Mouse (Mus musculus): Measurements from ENCODE around the gene Cct7.
A peak's percentile ranks its signal among the peaks of the same experiment; 100 is the strongest.

Cct7 gene

DNA sequence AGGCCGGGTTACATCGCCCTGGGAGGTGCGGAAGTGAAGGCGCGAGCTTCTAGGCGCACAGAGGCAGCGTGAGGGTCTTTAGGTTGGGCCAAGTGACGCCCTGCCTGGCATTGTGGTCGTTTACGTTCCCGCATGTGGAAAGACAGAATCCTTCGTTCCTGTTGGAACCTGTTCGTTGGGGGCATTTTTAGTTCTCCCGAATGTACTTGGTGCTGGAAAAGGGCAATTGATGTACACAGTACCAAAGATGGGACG lies 1.0 kb downstream of the Cct7 start:
- no peak for DNase-seq (ENCODE audit: extremely low read depth, low read depth)

DNA sequence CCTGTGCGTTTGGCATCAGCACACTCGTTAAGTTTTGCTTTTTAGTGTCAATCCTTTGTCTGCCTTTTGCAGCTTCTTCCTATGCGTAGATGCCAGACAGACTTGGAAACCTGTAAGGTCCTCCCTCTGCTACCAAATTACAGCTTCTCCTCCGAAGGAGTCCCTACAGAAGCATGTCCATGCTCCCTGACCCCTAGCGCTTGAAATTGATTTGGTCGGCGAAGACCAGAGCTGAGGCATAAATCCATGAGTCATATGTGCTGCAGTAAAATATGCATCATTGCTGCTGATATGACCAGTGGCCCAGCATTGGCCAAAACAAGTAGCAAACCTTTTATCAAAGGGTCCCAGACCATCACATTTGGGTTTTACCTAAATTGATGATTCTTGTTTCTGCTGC lies 1.5 kb downstream of the Cct7 start:
- DNase-seq (ENCODE audit: extremely low read depth, low read depth): no peak

DNA sequence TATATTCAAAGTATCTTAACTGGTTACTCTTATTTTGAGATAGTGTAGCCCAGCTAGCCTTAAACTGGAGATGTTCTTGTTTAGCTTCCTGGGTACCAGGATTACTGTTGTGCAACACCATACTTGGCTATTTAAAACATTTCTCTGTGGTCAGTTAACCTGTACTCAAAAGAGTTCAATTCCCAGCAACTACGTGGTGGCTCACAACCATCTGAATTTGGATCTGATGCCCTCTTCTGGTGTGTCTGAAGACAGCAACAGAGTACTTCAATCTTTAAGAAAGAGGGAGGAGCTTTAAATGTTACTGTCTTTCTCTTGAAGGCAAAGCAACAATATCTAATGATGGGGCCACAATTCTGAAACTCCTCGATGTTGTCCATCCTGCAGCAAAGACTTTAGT lies 8.3 kb downstream of the Cct7 start:
- no peak for DNase-seq (ENCODE audit: extremely low read depth, low read depth)

DNA sequence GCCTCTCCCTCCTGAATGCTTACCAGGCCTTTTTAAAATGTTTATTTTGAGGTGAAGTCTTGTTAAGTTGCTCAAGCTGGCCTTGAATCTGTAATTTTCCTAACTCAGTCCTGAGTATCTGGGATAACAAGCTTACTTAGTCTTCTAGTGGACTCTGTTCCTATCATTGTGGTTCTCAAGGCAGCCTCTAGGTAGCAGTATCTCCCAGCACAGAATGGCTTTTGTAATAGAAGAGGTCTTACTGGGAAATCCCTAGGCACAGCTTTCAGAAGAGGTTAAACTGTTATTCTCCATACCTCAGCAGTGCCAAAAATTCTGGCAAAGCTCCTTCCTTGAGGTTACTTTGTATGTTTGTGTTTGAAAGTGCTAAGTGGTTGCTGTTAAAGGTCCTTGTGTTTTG lies 14.1 kb downstream of the Cct7 start:
- no peak for DNase-seq (ENCODE audit: extremely low read depth, low read depth)

DNA sequence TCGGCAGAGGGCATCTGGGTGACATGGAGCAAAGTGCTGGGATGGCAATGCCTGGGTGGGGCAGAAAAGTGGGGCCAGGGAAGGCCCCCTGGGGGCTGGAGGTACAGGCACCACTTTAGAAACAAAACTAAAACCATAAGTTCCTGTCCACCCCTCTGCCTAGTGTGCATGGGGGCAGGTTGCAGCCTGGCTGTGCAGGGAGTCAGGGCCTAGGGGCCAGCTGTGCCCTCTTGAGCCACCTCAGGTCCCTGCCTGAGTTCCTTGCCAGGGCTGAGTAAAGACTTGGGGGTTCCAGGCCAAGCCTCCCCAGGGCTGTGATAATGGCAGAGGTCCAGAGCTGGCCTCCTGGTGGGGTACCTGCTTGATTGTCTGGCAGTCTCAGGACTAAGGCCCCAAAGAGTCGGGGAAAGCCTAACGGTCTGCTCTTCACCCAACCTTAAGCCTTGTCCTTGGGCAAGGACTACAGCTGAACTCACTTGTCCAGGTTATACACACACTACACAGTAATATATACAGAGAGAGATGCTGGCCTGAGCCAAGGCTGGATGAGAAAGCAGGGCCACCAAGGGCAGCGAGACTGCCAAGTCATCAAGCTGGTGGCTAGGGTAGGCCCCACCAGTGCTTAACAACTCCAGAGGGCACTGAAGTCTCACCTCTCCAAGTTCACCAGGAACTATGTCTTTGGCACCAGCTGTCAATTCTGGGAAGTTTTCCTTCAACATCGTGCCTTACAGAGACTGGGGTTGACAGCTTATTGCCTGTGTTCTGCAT lies 18.5 kb downstream of the Cct7 start:
- DNase-seq (ENCODE audit: extremely low read depth, low read depth): no peak

DNA sequence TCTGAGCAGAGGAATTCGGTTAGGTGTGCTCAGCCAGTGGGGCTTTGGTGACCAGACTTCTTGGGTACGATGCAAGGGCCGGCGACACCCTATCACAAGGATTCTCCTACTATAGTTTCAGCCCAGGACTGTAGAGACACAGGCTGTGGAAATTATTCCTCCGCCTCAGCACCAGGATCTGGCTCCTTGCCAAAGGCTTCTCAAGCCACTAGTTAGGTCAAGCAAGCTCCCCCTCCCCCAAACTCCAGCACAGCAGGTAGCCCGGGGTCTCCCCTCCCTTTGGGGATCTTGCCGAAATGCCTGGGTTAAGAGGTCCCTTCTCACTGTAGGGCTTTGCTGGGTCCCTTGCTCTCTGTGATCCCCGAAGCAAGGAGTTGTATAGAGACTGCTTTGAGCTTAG lies 20.6 kb downstream of the Cct7 start:
- DNase-seq (ENCODE audit: extremely low read depth, low read depth): no peak

DNA sequence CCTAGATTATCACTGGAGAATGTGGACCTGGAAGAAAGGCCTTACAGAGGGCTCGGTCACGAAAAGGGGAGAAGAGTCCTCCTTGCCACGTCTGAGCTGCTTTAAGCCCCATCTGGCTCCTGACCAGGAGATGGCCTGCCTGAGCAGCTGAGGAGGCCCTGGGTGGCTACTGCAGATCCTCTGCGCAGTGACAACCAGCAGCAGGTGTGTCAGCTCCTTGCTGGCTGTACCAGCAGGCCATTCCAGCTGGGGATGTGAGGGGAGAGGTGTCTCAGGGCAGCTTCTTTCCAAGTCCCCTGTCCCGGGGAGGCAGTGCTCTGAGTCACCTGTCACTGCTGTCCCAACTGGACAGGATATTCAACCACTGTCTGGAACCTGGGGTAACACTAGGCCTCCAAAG lies 21.2 kb downstream of the Cct7 start:
- no peak for DNase-seq (ENCODE audit: extremely low read depth, low read depth)

DNA sequence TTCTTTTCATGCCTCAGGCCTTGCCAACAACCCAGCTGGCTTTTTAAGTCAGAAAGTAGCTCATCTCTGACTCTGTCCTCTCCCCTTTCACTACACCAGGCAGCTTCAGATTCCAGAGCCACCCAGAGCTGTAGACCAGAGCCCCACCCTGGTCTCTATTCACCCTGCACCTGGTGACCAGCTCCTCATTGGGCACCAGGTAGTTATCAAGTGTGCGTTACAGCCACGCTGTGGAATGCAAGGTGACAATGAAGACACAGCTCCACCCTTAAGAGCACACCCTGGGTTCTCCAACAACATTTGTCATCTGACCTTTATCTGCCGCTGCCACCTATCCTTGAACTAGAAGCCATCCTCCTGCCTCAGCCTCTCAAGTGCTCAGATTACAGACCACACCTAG lies 24.3 kb downstream of the Cct7 start:
- no peak for DNase-seq (ENCODE audit: extremely low read depth, low read depth)

DNA sequence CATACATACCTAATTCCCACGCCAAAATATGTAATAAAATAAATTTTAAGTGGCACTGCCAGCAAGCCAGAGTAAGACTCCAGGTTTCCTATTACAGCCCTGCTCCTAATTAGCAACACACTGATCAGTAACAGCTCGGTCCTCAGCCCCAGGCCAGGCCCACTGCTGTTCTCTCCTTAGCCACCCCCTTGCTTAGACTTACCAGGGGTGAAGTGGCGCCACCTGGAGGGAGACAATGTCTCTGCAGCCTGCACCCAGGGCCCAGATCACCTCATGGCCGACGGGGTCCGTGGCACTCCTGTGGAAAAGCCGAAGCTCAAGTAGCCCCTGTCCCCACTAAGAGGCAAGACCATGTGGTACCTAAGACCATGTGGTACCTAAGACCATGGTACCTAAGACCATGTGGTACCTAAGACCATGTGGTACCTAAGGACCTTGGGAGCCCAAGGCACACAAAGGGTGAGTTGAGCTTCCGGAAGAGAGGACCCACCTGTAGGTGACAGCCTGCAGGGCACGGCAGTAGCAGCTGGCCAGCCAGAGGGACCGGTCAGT lies 26.1 kb downstream of the Cct7 start:
- DNase-seq (ENCODE audit: extremely low read depth, low read depth): peak; percentile 10

DNA sequence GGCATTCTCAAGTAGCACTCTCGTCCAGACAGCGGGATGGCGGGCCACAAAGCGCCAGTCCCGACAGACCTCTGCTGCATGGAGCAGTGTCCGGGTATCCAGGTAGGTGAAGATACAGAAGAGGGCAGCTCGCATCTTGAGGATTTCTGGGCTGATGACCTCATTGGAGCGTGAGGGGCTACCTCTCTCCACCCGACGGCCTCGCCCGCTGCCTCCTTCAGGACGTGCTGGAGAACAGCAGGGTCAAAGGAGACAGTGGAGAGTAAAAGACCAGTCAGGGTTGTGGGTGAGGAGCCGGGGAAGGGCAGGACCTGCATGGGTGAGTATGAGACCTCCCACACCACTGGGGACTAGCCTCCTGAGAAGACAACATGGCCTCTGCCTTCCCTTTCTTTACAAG lies 27.1 kb downstream of the Cct7 start:
- DNase-seq (ENCODE audit: extremely low read depth, low read depth): no peak

DNA sequence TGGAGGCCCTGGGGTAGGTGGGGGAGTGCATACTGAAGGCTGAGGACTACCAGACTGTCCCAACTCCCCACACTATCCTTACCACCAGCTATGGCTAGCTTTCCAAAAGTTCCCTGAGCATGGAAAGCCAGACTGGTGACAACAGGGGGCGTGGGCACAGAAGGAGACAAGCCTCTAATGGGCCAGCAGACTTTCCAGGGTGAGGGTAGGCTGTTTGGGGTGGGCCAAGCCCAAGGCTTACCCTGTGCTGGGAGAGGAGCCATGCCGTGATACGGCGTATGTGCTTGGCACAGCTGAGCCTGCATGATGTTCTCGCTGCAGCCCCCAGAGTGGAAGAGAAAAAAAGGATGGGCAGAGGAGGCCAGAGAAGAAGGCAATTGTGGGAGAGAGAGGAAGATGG lies 28.7 kb downstream of the Cct7 start:
- DNase-seq (ENCODE audit: extremely low read depth, low read depth): no peak

DNA sequence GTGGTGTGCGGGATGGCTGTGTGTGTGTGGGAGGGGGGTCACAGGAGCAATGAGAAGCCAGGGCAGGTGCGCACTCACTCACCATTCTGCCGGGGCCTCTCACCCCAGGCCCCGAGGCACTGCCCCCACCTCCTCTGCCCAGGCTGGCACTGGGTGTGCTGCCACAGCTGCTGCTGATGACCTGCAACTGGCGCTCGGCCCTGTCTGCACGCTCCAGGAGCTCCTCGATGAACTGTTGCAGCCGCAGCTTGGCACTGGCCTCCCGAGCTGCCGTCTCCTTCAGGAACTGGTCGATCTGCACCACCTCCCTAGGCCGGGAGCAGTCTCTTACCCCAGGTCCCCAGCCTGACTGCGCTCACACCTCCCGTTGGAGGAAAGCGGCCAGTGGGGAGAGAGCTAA lies 29.4 kb downstream of the Cct7 start:
- no peak for DNase-seq (ENCODE audit: extremely low read depth, low read depth)

DNA sequence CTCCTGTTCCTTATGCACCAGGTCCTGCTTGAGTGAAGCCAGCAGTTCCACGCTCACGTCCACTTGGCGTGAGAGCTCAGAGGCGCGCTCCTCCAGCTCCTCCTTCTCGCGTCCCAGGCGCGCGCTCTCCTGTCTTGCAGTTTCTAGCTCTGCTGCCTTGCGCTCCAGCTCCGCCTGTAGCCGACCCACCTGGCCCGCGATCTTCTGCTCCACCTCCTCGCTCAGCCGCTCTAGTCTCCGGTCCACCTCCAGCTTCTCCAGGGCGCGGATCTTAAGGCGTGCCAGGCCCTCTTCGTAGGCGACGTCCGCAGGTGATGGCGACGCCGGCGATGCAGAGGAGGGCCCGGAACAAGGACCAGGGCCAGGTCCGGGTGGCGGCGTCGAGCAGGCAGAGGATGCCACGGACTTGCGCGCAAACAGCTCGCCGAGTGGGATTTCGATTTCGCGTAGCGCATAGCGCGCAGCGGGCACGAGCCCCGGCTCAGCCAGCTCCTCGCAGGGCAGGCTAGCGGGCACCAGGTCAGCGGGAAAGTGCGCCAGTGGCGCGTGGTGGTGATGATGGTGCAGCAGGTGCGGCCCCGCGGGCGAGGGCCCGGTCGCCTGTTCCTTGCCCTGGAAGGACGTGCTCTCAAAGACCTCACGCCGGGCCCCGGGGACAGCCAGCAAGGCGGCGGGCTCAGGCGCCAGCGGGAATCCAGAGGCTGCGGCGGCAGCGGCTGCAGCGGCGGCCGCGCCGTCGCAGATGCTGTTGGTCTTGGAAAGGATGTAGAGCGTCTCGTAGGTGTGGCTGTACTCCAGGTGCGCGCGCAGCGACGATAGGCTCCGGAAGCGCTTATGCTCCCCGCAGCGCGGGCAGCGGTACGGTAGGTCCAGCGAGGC lies 32.8 kb downstream of the Cct7 start:
- no peak for DNase-seq (ENCODE audit: extremely low read depth, low read depth)

DNA sequence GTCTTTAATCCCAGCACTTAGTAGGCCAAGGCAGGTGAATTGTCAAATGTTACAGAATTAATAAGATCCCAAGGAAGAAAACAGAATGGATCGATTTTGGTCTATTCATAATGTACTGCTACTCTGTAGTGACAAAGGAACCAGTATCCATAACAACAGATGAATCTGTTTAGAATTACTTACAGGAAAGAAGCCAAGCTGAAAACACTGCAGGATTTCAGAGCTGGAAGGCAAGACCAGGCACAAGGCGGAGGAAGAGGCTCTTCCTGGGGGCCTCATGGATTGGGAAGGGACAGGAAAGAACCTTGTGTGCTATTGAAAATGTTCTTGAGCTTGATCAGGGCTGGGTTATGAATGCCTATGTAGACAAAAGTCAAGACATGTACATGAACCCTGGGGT lies 34.4 kb downstream of the Cct7 start:
- no peak for DNase-seq (ENCODE audit: extremely low read depth, low read depth)

DNA sequence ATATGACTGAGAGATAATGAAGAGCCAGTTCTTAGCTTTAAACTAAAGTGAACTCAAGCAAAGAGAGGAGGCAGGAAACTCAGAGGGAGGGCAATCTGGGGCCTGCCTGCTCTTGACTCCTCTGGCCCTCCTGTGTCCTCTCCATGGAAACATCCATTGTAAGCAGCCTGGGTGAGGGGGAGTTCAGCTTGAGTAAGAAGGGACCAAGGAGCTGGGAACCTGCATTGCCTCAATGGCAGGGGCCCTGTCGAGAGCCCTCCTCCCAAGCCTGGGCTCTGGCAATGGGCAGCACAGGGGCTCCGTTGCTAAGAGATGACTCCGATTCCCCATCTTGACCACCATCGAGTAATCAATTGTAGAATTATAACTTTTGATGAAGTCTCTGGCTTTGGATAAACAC lies 37.2 kb downstream of the Cct7 start:
- no peak for DNase-seq (ENCODE audit: extremely low read depth, low read depth)

DNA sequence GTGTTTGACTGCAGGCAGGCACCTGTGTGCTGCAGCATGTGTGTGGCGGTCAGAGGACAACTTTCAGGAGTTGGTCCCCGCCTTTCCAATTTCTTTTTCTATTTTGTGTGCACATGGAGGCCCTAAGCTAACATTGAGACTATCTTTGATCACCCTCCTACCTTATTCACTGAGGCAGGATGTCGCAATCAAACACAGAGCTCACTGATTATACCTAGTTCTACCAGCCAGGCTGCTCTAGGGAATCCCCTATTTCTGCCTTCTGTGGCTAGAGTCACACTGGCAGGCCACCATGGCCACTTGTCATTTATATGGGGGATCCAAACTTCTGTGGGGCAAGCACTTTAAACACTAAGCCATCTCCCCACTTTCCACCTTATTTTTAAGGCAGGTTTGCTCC lies 38.4 kb downstream of the Cct7 start:
- no peak for DNase-seq (ENCODE audit: extremely low read depth, low read depth)

DNA sequence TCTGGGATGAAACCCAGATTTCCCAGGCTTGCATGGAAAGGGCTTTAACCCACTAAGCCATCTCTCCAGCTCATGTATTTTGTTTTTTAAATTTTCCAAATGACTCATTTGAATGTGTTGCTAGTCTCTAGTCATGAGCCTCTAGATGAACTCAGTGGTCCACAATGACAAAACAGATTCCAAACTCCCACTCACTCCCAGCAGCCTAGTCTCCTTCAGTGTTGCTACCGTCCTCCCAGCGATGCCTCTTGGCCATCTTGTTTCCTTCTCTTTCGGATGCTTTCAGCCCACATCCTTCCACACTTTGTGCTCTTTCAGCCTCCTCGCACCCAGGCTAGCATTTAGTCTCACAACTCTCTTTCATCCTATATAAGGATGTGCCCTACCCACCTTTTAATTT lies 38.9 kb downstream of the Cct7 start:
- DNase-seq (ENCODE audit: extremely low read depth, low read depth): no peak

DNA sequence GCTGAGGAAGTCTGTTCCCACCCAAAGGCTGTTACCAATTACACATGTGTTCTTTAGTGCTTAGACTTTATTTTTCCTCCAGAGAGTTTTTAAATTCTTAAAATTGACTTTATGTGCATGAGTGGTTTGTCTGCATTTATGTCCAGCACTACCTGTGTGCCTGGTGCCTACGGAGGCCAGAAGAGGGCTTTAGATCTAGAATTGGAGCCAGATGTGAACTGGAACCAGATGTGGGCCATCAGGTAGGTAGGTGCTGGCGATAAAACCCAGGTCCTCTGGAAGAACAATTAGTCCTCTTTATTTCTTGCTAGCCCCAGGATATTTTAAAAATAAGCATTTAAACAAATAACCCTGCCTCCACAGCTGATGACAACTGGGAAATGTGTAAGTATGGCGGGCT lies 40.3 kb downstream of the Cct7 start:
- no peak for DNase-seq (ENCODE audit: extremely low read depth, low read depth)

DNA sequence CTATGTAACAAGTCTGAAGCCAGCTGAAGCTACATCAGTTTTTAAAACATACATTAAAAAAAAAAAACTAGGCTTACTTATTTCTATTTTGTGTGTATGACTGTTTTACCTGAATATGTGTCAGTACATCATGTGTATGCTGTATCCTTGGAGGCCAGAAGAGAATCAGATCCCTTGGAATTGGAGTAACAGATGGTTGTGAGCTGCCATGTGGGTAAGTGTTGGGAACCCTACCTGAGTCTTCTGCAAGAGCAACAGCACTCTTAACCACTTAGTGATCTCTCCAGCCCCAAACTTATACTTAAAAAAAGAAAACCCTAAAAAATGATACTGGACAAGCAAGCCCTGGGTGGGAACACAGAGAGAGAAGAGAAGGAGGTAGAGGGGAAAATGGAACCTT lies 45.7 kb downstream of the Cct7 start:
- no peak for DNase-seq (ENCODE audit: extremely low read depth, low read depth)

DNA sequence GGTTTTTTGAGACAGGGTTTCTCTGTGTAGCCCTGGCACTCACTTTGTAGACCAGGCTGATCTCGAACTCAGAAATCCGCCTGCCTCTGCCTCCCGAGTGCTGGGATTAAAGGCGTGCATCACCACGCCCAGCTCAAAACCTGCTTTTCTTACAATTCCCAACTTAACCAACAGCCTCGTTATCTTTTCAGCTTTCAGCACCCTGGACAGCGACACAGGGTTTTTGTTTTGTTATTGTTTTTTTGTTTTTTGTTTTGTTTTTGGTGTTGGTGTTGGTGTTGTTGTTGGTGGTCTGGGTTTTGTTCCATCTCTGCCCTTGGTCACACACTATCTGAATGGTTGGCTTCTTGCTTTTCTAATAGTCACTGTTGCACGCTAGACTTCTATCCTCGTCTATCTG lies 46.8 kb downstream of the Cct7 start:
- DNase-seq (ENCODE audit: extremely low read depth, low read depth): no peak

DNA sequence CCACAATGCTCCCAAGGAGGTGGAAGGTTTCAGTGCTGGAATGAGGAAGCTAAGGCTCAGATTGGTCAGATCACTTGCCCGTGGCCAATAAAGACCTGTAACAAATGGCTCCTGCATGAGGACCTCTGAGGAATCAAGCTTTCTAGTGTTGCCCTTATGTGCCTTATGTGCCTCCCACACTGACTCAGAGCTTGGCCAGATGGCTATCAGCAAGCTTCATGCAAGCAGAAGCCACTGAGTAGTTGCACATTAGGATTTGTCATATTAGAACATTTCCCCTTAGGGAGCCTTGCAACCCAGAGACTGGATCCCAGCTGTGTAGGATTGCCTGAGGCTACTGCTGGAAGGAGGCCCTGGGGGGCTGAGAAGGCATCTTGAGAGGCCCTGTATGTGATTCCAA lies 49.1 kb downstream of the Cct7 start:
- no peak for DNase-seq (ENCODE audit: extremely low read depth, low read depth)

DNA sequence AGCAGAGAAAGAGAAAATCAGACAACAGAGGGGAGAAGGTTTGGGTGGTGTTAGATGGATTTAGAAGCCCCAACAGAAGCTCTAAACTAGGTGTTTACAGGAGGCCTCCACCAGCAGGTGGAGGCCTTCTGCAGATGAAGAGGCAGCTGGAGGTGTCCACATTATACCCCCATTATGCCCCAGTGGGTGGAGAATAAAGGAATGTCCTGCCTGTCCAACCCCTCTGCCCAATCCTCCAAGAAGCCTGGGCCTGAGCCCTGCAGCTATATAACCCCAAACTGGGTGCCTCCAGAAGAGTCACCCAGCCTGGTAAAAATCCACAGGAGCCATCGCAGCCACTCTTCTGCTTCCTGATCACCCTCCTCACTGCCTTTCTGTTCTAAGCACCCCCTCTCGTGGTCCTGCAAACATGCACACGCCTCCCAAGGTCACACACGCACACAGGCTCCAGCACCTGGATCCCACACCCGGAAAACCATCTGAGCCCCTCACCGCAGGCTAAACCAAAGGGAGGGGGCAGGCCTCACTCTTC lies 50.3 kb downstream of the Cct7 start:
- no peak for DNase-seq (ENCODE audit: extremely low read depth, low read depth)
